Mouse (Mus musculus) MEL (cell line): Measurements from ENCODE around the gene Fars2. TPM values are rescaled to one million over a fixed set of nuclear protein-coding genes. Genes with fewer than 3 reads are reported as not detected.

Experiments
- DNase-seq: peaks from one replicate; pipeline ENCODE4 v3.0.0; 2011; ENCODE audit warnings: low read depth, low spot score
- H3K27ac ChIP-seq: 2 replicates; pipeline ENCODE4 v1.5.1; 2012; ENCODE audit warnings: low read depth, mild to moderate bottlenecking, control low read depth, low read length, moderate library complexity; ENCODE audit not compliant: control insufficient read depth
- H3K27me3 ChIP-seq, 2 experiments: fragments of 150-350 bp in 1 of 2; sonication (generic) in 1 of 2; 2 replicates each; pipeline ENCODE4 v1.6.1; 2012; ENCODE audit warnings: low read length in 2 of 2, mild to moderate bottlenecking in 2 of 2, improper control_type of control experiment in 1 of 2, moderate library complexity in 1 of 2; ENCODE audit not compliant: insufficient read depth in 2 of 2, control insufficient read depth in 1 of 2
- H3K36me3 ChIP-seq, 2 experiments: 2 replicates each; pipeline ENCODE4 v1.6.1; 2012 to 2014; ENCODE audit warnings: low read length in 2 of 2, improper control_type of control experiment in 1 of 2, inconsistent platforms in 1 of 2, mild to moderate bottlenecking in 1 of 2; ENCODE audit not compliant: insufficient read depth in 2 of 2, control insufficient read depth in 1 of 2
- H3K4me1 ChIP-seq, 2 experiments: fragments of 150-350 bp in 1 of 2; sonication (generic) in 1 of 2; 2 replicates each; pipeline ENCODE4 v1.6.1; 2012; ENCODE audit warnings: low read length in 2 of 2, improper control_type of control experiment in 1 of 2, mild to moderate bottlenecking in 1 of 2; ENCODE audit not compliant: insufficient read depth in 2 of 2, control insufficient read depth in 1 of 2
- H3K4me3 ChIP-seq, 2 experiments: fragments of 150-350 bp in 1 of 2; sonication (generic) in 1 of 2; 2 replicates each; pipeline ENCODE4 v1.5.1; 2012; ENCODE audit warnings: low read depth in 2 of 2, low read length in 2 of 2, mild to moderate bottlenecking in 2 of 2, moderate library complexity in 2 of 2, control low read depth in 1 of 2, improper control_type of control experiment in 1 of 2; ENCODE audit not compliant: control insufficient read depth in 1 of 2, insufficient read depth in 1 of 2
- H3K79me2 ChIP-seq: 2 replicates; pipeline ENCODE4 v1.6.1; 2012; ENCODE audit warnings: mild to moderate bottlenecking, low read length, moderate library complexity; ENCODE audit not compliant: control insufficient read depth, poor library complexity, insufficient read depth
- H3K9ac ChIP-seq: 2 replicates; pipeline ENCODE4 v1.6.1; 2012; ENCODE audit warnings: low read depth, mild to moderate bottlenecking, control low read depth, low read length, moderate library complexity; ENCODE audit not compliant: control insufficient read depth, poor library complexity, severe bottlenecking
- H3K9me3 ChIP-seq: fragments of 150-350 bp; sonication (generic); replicated peaks from 2 replicates; pipeline ENCODE4 v1.6.1; 2012; ENCODE audit warnings: mild to moderate bottlenecking, low read length, improper control_type of control experiment, moderate library complexity; ENCODE audit not compliant: insufficient read depth
- E2F4 ChIP-seq: IDR thresholded peaks from 2 replicates; pipeline ENCODE4 v1.6.1; 2011; ENCODE audit warnings: low read depth, low read length, improper control_type of control experiment, borderline replicate concordance
- EP300 ChIP-seq, 2 experiments: IDR thresholded peaks; 2 replicates each; pipeline ENCODE4 v1.6.1; 2011; ENCODE audit warnings: improper control_type of control experiment in 2 of 2, low read length in 2 of 2, low read depth in 1 of 2, mild to moderate bottlenecking in 1 of 2
- ETS1 ChIP-seq: IDR thresholded peaks from 2 replicates; pipeline ENCODE4 v1.6.1; 2012; ENCODE audit warnings: low read depth, mild to moderate bottlenecking, inconsistent platforms, low read length, improper control_type of control experiment, moderate library complexity
- JUND ChIP-seq: IDR thresholded peaks from 2 replicates; pipeline ENCODE4 v1.6.1; 2011; ENCODE audit warnings: low read depth, mild to moderate bottlenecking, improper control_type of control experiment, low read length
- MAX ChIP-seq: IDR thresholded peaks from 2 replicates; pipeline ENCODE4 v1.6.1; 2011; ENCODE audit warnings: low read length, improper control_type of control experiment
- MEF2A ChIP-seq: IDR thresholded peaks from 2 replicates; pipeline ENCODE4 v1.6.1; 2014; ENCODE audit warnings: low read depth, mild to moderate bottlenecking, inconsistent platforms, low read length, improper control_type of control experiment; ENCODE audit not compliant: poor library complexity, insufficient replicate concordance, severe bottlenecking; ENCODE audit errors: extremely low read depth
- NRF1 ChIP-seq: IDR thresholded peaks from 2 replicates; pipeline ENCODE4 v1.6.1; 2014; ENCODE audit warnings: low read depth, mild to moderate bottlenecking, inconsistent platforms, low read length, improper control_type of control experiment, moderate library complexity; ENCODE audit not compliant: poor library complexity, insufficient read depth, severe bottlenecking
- RCOR1 ChIP-seq: IDR thresholded peaks from 2 replicates; pipeline ENCODE4 v1.6.1; 2012; ENCODE audit warnings: low read depth, mild to moderate bottlenecking, inconsistent platforms, low read length, improper control_type of control experiment
- SIN3A ChIP-seq: IDR thresholded peaks from 2 replicates; pipeline ENCODE4 v1.6.1; 2012; ENCODE audit warnings: low read length, improper control_type of control experiment, inconsistent platforms
- ZC3H11A ChIP-seq: IDR thresholded peaks from 2 replicates; pipeline ENCODE4 v1.6.1; 2012; ENCODE audit warnings: low read depth, mild to moderate bottlenecking, inconsistent platforms, low read length, improper control_type of control experiment
- polyA plus RNA-seq, 2 experiments: library from polyadenylated mRNA; stranded (reverse) in 1 of 2; unstranded in 1 of 2; fragments of >175 nt in 1 of 2; fragments of >200 nt in 1 of 2; gene quantifications; 2 replicates each; pipeline versions ENCODE4 v1.2.1 to v1.2.4; 2012; ENCODE audit warnings: low replicate concordance in 2 of 2, low read depth in 1 of 2; ENCODE audit not compliant: insufficient read length in 2 of 2, insufficient read depth in 1 of 2, missing spikeins in 1 of 2
- total RNA-seq: library from RNA; depleted of rRNA; stranded (reverse); fragments of 300-350 nt; gene quantifications from 2 replicates; pipeline ENCODE4 v1.2.3, GENCODE M21; 2012

Gene Fars2
- total and polyA plus RNA-seq, 3 experiments, result 32.6 to 39.2 TPM; not detected in 1

DNA sequence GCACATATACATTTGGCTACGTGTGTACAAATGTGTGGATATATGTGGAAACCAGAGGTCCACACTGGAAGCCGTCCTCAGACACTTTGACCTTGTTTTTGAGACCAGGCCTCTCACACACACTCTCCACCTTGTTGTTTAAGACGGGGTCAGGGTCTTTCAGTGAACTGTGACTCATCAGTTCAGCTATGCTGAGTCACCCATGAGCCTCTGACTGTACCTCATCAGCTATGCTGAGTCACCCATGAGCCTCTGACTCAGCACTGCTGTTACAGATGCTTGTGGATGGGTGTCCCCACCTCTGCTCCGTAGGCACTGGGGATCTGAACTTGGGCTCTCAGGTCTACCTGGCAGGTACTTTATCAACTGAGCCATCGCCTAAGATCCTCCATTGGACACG is 85.8 kb downstream of the Fars2 start (continued):
- no peak for TF ChIP-seq MAX
- TF ChIP-seq, all 39 proteins: peak for 7

DNA sequence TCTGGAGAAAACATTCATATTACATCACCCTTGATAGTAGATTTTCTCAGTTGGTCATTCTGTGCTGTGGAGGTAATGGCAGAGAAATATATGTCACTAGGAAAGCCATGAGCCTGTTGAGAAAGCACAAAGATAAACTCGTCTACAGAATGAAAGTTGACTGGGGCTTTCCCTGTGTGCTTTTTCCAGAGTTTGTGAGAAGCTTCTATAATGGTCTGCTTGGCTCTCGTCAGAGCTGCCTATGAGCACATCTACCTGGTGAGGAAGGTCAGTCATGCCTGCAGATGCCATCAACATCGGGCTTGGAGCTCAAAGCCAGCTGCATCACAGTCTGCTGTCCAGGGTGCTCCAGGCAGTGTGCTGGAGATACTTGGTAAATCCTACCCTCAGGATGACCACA is 87.1 kb downstream of the Fars2 start:
- DNase-seq, result no peak
- Histone ChIP-seq H3K9ac (no peak overlapping the region), H3K36me3 (peaks cover 0 to 18% of the 10 kb centered on the region in 2 experiments; a peak in 2 of 4 replicates), H3K27ac (no peak overlapping the region), H3K4me3 (no peak overlapping the region), H3K9me3 (no peaks in the 10 kb centered on the region), H3K4me1 (peaks cover 11 to 12% of the 10 kb centered on the region in 2 experiments), H3K79me2 (no peaks in the 10 kb centered on the region), H3K27me3 (no peaks in the 10 kb centered on the region)
- no peak for TF ChIP-seq NRF1
- TF ChIP-seq MEF2A, result no peak
- TF ChIP-seq RCOR1, result no peak

DNA sequence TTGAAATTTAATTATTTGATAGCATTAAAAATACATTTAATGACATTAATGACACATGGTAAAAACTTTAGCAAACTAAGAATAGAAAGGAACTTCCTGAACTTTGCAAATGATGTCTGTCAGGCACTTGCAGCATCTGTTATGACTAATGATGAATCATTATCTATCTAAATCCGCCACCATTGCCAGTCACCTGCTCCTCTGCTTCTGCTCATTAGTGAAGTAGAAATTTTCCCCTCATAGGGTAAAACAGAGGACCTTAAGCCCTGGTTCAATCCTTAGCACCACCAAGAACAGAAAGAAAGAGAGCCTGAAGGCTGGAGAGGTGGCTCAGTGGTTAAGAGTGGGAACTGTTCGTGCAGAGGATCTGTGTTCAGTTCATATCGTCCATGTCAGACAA is 93.8 kb downstream of the Fars2 start:
- Histone ChIP-seq H3K4me3 (no peak overlapping the region), H3K9me3 (no peaks in the 10 kb centered on the region), H3K27me3 (no peaks in the 10 kb centered on the region), H3K36me3 (peaks cover 0 to 3% of the 10 kb centered on the region in 2 experiments; a peak in 2 of 4 replicates), H3K79me2 (no peaks in the 10 kb centered on the region), H3K4me1 (peaks cover 0 to 4% of the 10 kb centered on the region in 2 experiments; a peak in 2 of 4 replicates), H3K27ac (no peak overlapping the region), H3K9ac (no peak overlapping the region)
- TF ChIP-seq JUND (0 out of 2 replicates have a peak, but pooled peaks have one; percentile 51), ETS1 (peak; percentile 39; the same call in 1 of the 2 replicates), ZC3H11A (no peak)
- no peak for DNase-seq

DNA sequence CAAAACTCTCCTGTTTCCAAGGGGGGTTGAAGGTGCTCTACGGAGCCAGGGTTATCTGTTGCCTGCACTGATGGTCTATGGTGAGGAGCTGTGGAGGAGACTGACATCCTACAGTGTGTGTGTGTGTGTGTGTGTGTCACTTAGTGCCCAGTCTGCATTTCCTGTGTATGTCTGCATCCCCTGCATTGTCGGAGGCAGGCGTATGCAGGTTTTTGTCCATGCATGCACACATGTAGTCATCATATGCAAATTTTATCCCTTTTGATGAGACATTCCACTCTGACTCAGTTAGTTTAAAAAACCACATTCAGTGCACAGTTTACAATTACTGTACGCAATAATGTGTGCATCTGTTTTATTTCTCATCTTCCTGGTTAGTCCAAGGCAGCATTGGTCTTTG is 96.8 kb downstream of the Fars2 start:
- Histone ChIP-seq H3K9me3 (no peaks in the 10 kb centered on the region), H3K27me3 (no peaks in the 10 kb centered on the region), H3K79me2 (no peaks in the 10 kb centered on the region), H3K4me1 (peaks cover 7 to 14% of the 10 kb centered on the region in 2 experiments)
- peak; percentile 34 for DNase-seq
- TF ChIP-seq E2F4 (no peak), EP300 (IDR thresholded peaks at IDR 0.05; ENCODE audit: low read depth in 1 of 2, low read length in 2 of 2) (0 out of 4 replicates have a peak, but pooled peaks of 1 of the 2 experiments have one; percentile 18), SIN3A (no peak)
- TF ChIP-seq, all 39 proteins: peak for 1
- no peak overlapping the region for H3K9ac ChIP-seq
- H3K4me3 ChIP-seq, result no peak overlapping the region
- no peak overlapping the region for H3K27ac ChIP-seq
- H3K36me3 ChIP-seq, result peaks cover 0 to 16% of the 10 kb centered on the region in 2 experiments; a peak in 2 of 4 replicates
